Mouse (Mus musculus) embryonic facial prominence, embryonic 15.5 days (tissue): ENCODE results near the gene 4930550C14Rik. TPM values are rescaled to one million over a fixed set of nuclear protein-coding genes. Genes with fewer than 3 reads are reported as not detected.
A peak's percentile ranks its signal among the peaks of the same experiment; 100 is the strongest.

ENCODE experiments used
- ATAC-seq: fragments of 200-750 bp; cut with Nextera tagmentation; 2 replicates; pipeline ENCODE4 v1.8.0; 2017; ENCODE audit warnings: low read depth, moderate TSS enrichment; ENCODE audit not compliant: insufficient number of reproducible peaks, low FRiP score, low TSS enrichment
- H3K27ac ChIP-seq: fragments of 300-500 bp; sonication (generic); replicated peaks from 2 replicates; pipeline ENCODE4 v1.5.1; 2015; ENCODE audit warnings: mild to moderate bottlenecking, inconsistent platforms
- H3K27me3 ChIP-seq: fragments of 300-500 bp; sonication (generic); 2 replicates; pipeline ENCODE4 v1.6.1; 2015; ENCODE audit warnings: inconsistent platforms
- H3K36me3 ChIP-seq: fragments of 300-500 bp; sonication (generic); 2 replicates; pipeline ENCODE4 v1.6.1; 2015; ENCODE audit warnings: mild to moderate bottlenecking, inconsistent platforms
- H3K4me1 ChIP-seq: fragments of 300-500 bp; sonication (generic); 2 replicates; pipeline ENCODE4 v1.6.1; 2015; ENCODE audit warnings: inconsistent platforms
- H3K4me2 ChIP-seq: fragments of 300-500 bp; sonication (generic); replicated peaks from 2 replicates; pipeline ENCODE4 v1.6.1; 2015; ENCODE audit warnings: mild to moderate bottlenecking, inconsistent platforms
- H3K4me3 ChIP-seq: fragments of 300-500 bp; sonication (generic); replicated peaks from 2 replicates; pipeline ENCODE4 v1.5.1; 2015; ENCODE audit warnings: mild to moderate bottlenecking, inconsistent platforms
- H3K9ac ChIP-seq: fragments of 300-500 bp; sonication (generic); 2 replicates; pipeline ENCODE4 v1.6.1; 2015; ENCODE audit warnings: inconsistent platforms
- H3K9me3 ChIP-seq: fragments of 300-500 bp; sonication (generic); replicated peaks from 2 replicates; pipeline ENCODE4 v1.6.1; 2016; ENCODE audit warnings: inconsistent platforms
- WGBS: fragments of 180-500 bp; shearing (Covaris S2); methylation state at CpG from one replicate; pipeline ENCODE4 v1.1.7; 2015; 5-methylcytosine and 5-hydroxymethylcytosine counted together
- polyA plus RNA-seq: library from polyadenylated mRNA; unstranded; fragments of >200 nt; fragmentation: Nextera tagmentation; extraction: Ambion mirVana; gene quantifications from 2 replicates; pipeline ENCODE4 v1.2.1, GENCODE M21; 2015

The 4930550C14Rik gene
- 1.3 and 1.6 TPM in 2 replicates for polyA plus RNA-seq

- 8% methylated on average over 11 of the region's 11 CpGs for WGBS
- Histone ChIP-seq H3K4me2 (peak within 1 kb of the TSS; percentile 49), H3K27me3 (no peaks in the 10 kb centered on the region), H3K27ac (peak within 1 kb of the TSS; percentile 78), H3K4me1 (peaks cover 18% of the 10 kb centered on the region), H3K9ac (no peak within 1 kb of the TSS), H3K4me3 (peak within 1 kb of the TSS; percentile 19), H3K36me3 (peaks cover 6% of the 10 kb centered on the region; the same call in 1 of the 2 replicates), H3K9me3 (no peaks in the 10 kb centered on the region)
- 0 out of 2 replicates have a peak, but pooled peaks have one; percentile 51 for ATAC-seq
Measured at GRCm38 (mm10) chr9:53402291-53402711, at the start of gene 4930550C14Rik. Gene 4930550C14Rik (plus strand): TSS chr9:53402325.

- no peaks in the 10 kb centered on the region for H3K27me3 ChIP-seq
- H3K27ac ChIP-seq = no peak overlapping the region
- WGBS = 88% methylated on average over 5 of the region's 5 CpGs
- H3K4me3 ChIP-seq = no peak overlapping the region
- no peak overlapping the region for H3K4me2 ChIP-seq
- H3K9me3 ChIP-seq = no peaks in the 10 kb centered on the region
- no peaks in the 10 kb centered on the region for H3K36me3 ChIP-seq
- H3K9ac ChIP-seq = no peak overlapping the region
- no peak for ATAC-seq
- no peaks in the 10 kb centered on the region for H3K4me1 ChIP-seq
Measured at GRCm38 (mm10) chr9:53353161-53353560, 49.0 kb upstream of the 4930550C14Rik start.

GRCm38 (mm10) chr9:53356219-53357155, 45.6 kb upstream of the 4930550C14Rik start:
- no peaks in the 10 kb centered on the region for H3K4me1 ChIP-seq
- WGBS = 50% methylated on average over 14 of the region's 14 CpGs
- no peaks in the 10 kb centered on the region for H3K36me3 ChIP-seq
- no peak overlapping the region for H3K9ac ChIP-seq
- no peaks in the 10 kb centered on the region for H3K27me3 ChIP-seq
- H3K4me2 ChIP-seq = no peak overlapping the region
- no peak; the same call in 1 of the 2 replicates for ATAC-seq
- H3K9me3 ChIP-seq = no peaks in the 10 kb centered on the region
- H3K4me3 ChIP-seq = no peak overlapping the region
- peak overlapping the region; percentile 63 for H3K27ac ChIP-seq

- ATAC-seq = no peak
- WGBS = 47% methylated on average over 3 of the region's 3 CpGs
Measured at GRCm38 (mm10) chr9:53371339-53371738, 30.8 kb upstream of the 4930550C14Rik start.

GRCm38 (mm10) chr9:53375907-53376306, 26.2 kb upstream of the 4930550C14Rik start:
- no peak overlapping the region for H3K4me3 ChIP-seq
- H3K4me2 ChIP-seq = no peak overlapping the region
- H3K4me1 ChIP-seq = no peaks in the 10 kb centered on the region
- no peaks in the 10 kb centered on the region for H3K36me3 ChIP-seq
- H3K9me3 ChIP-seq = no peaks in the 10 kb centered on the region
- ATAC-seq = no peak
- WGBS = 65% methylated on average over 4 of the region's 4 CpGs
- H3K27ac ChIP-seq = no peak overlapping the region
- no peaks in the 10 kb centered on the region for H3K27me3 ChIP-seq
- H3K9ac ChIP-seq = no peak overlapping the region

More at GRCm38 (mm10) chr9:53371339-53371738, 30.8 kb upstream of the 4930550C14Rik start:
- H3K4me3 ChIP-seq = no peak overlapping the region
- H3K9me3 ChIP-seq = no peaks in the 10 kb centered on the region
- no peak overlapping the region for H3K9ac ChIP-seq
- no peaks in the 10 kb centered on the region for H3K36me3 ChIP-seq
- no peaks in the 10 kb centered on the region for H3K27me3 ChIP-seq
- H3K4me1 ChIP-seq = no peaks in the 10 kb centered on the region
- no peak overlapping the region for H3K4me2 ChIP-seq
- no peak overlapping the region for H3K27ac ChIP-seq

GRCm38 (mm10) chr9:53376820-53377219, 25.3 kb upstream of the 4930550C14Rik start:
- H3K4me2 ChIP-seq = no peak overlapping the region
- H3K9ac ChIP-seq = no peak overlapping the region
- H3K4me3 ChIP-seq = no peak overlapping the region
- no peaks in the 10 kb centered on the region for H3K27me3 ChIP-seq
- no peak for ATAC-seq
- 87% methylated on average over 13 of the region's 13 CpGs for WGBS
- H3K36me3 ChIP-seq = no peaks in the 10 kb centered on the region
- H3K27ac ChIP-seq = no peak overlapping the region
- H3K4me1 ChIP-seq = no peaks in the 10 kb centered on the region
- H3K9me3 ChIP-seq = no peaks in the 10 kb centered on the region

- 41% methylated on average over 5 of the region's 5 CpGs for WGBS
- no peak for ATAC-seq
- H3K27me3 ChIP-seq = no peaks in the 10 kb centered on the region
- no peak overlapping the region for H3K4me3 ChIP-seq
- no peaks in the 10 kb centered on the region for H3K9me3 ChIP-seq
- H3K9ac ChIP-seq = no peak overlapping the region
- H3K36me3 ChIP-seq = no peaks in the 10 kb centered on the region
- H3K4me1 ChIP-seq = no peaks in the 10 kb centered on the region
- H3K4me2 ChIP-seq = no peak overlapping the region
- H3K27ac ChIP-seq = no peak overlapping the region
Measured at GRCm38 (mm10) chr9:53377597-53377996, 24.5 kb upstream of the 4930550C14Rik start.

GRCm38 (mm10) chr9:53378171-53378570, 24.0 kb upstream of the 4930550C14Rik start:
- Histone ChIP-seq H3K27me3 (no peaks in the 10 kb centered on the region), H3K36me3 (no peaks in the 10 kb centered on the region), H3K4me1 (no peaks in the 10 kb centered on the region; the same call in 1 of the 2 replicates), H3K9ac (no peak overlapping the region), H3K4me3 (no peak overlapping the region), H3K27ac (no peak overlapping the region), H3K4me2 (no peak overlapping the region), H3K9me3 (no peaks in the 10 kb centered on the region)
- ATAC-seq = no peak
- 62% methylated on average over 3 of the region's 3 CpGs for WGBS

GRCm38 (mm10) chr9:53380595-53380994, 21.5 kb upstream of the 4930550C14Rik start:
- H3K4me1 ChIP-seq = peaks cover 4% of the 10 kb centered on the region; the same call in 1 of the 2 replicates
- no peaks in the 10 kb centered on the region for H3K27me3 ChIP-seq
- no peak overlapping the region for H3K27ac ChIP-seq
- H3K9me3 ChIP-seq = no peaks in the 10 kb centered on the region
- no peak overlapping the region for H3K9ac ChIP-seq
- no peak overlapping the region for H3K4me3 ChIP-seq
- ATAC-seq = no peak
- H3K36me3 ChIP-seq = no peaks in the 10 kb centered on the region
- no peak overlapping the region for H3K4me2 ChIP-seq
- WGBS = 60% methylated on average over 2 of the region's 2 CpGs

GRCm38 (mm10) chr9:53381113-53381615, 21.0 kb upstream of the 4930550C14Rik start:
- no peak for ATAC-seq
- H3K27ac ChIP-seq = no peak overlapping the region

More at GRCm38 (mm10) chr9:53381113-53381615, 21.0 kb upstream of the 4930550C14Rik start:
- Histone ChIP-seq H3K9ac (no peak overlapping the region), H3K36me3 (no peaks in the 10 kb centered on the region), H3K4me2 (no peak overlapping the region), H3K4me1 (peaks cover 6% of the 10 kb centered on the region; the same call in 1 of the 2 replicates), H3K27me3 (no peaks in the 10 kb centered on the region), H3K4me3 (no peak overlapping the region), H3K9me3 (no peaks in the 10 kb centered on the region)
- 72% methylated on average over 5 of the region's 5 CpGs for WGBS
